Mouse (Mus musculus): ENCODE measurements around the gene Snx29. TPM values are rescaled to one million over a fixed set of nuclear protein-coding genes. Genes with fewer than 3 reads are reported as not detected.

Snx29 gene
- polyA plus RNA-seq, 1 experiment from 2014 or later: 4.4 TPM

DNA sequence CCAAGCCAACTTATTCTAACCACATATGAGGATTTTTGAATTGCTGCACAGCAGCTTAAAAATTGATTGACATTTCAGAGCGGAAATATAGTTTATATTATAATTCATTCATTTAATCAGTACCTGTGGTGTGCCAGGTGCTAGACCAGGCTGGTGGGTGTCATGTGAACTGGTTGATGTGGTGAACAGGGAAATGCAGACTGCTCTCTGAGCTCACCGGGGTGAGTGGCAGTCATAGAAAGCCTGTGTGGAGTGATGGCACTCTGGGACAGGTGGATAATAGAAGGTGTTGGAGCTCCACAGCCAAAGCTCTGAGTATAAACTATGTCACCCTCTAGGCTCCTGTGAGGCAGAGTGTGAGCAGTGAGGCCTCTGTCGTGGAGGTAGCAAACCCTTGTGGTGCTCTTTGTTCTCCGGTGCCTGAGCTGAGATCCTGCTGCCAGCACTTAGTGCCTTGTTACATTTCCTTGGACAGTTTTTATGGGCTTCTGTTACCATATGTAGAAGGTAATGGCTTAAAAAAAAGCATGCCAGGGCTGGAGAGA, 324.1 kb downstream of the Snx29 start:
- no peaks in the 10 kb centered on the region for H3K27me3 ChIP-seq
- no peak overlapping the region for H3K9ac ChIP-seq
- H3K9me3 ChIP-seq (replicated peaks): no peaks in the 10 kb centered on the region
- DNase-seq (no peak), ATAC-seq (ENCODE audit: low read depth) (no peak)
- H3K36me3 ChIP-seq: no peaks in the 10 kb centered on the region
- H3K27ac ChIP-seq: no peak overlapping the region
- 0 out of 2 replicates have a peak, but pooled peaks cover 15% of the 10 kb centered on the region for H3K4me1 ChIP-seq (replicated peaks)
- no peak overlapping the region for H3K4me2 ChIP-seq
- 80% methylated on average over 4 of the region's 4 CpGs for WGBS (ENCODE audit: insufficient replicate concordance)
- no peak overlapping the region for H3K4me3 ChIP-seq (replicated peaks)

DNA sequence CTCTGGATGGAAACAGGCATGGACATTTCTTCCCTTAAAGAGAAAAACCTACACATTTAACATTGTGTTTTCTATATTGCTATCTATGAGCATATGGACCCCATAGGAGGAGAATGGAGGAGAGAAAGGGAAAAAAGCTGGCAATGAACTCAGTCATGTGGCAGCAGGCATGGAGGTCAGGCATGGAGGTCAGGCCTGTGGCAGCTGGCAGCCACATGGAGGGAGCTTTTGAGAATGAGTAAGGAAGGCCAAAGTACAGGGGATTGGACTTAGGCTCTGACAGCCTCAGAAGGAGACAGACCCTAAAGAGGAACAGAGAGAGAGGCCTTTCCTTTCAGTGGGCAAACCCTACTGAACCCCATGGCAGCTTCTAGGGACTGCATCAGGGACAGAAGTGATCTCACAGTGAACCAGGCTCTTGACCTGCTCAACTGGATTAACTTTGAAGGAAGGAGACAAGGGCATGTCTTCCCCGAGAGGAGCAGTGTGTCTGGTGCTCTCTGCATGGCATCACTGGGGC, 325.5 kb downstream of the Snx29 start:
- no peak overlapping the region for H3K27ac ChIP-seq
- no peaks in the 10 kb centered on the region for H3K9me3 ChIP-seq (replicated peaks)
- H3K9ac ChIP-seq: no peak overlapping the region
- no peak overlapping the region for H3K4me3 ChIP-seq (replicated peaks)
- WGBS (ENCODE audit: insufficient replicate concordance): 67% methylated on average over 1 of the region's 1 CpGs
- DNase-seq (no peak), ATAC-seq (ENCODE audit: low read depth) (no peak)
- H3K27me3 ChIP-seq: no peaks in the 10 kb centered on the region
- H3K4me2 ChIP-seq: no peak overlapping the region
- 0 out of 2 replicates have a peak, but pooled peaks cover 11% of the 10 kb centered on the region for H3K4me1 ChIP-seq (replicated peaks)
- H3K36me3 ChIP-seq: no peaks in the 10 kb centered on the region

DNA sequence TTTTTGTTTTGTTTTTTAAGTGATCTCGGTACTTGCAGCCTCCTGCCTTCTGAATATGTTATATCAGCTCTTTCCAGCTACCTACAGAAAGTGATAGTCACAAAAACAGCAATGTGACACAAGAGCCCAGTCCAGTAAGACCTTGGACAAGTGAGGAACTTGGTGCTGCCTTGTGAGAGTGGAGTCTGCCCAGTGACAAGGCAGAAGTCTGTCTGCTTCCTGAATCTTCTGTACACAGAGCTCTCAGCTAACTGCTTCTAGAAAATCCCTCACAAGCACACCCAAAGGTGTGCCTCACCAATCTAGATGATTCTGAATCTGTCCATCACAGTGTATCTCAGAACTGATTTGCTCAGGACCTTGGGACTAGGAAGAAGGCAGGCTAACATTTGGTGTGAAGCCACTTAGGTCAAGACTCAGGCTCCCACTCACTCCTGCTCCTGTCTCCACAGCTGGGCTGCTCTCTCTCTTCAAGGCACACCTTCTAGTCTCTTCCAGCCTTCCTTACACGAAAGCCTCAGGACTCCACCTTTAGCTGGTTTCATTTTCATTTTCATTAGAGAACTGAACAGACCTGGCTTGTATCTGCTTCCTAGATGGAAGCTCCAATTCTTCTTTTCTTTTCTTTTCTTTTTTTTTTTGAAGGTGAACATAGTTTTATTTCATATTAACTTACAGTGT, 330.1 kb downstream of the Snx29 start:
- Histone ChIP-seq H3K4me2 (no peak overlapping the region), H3K9me3 (replicated peaks) (no peaks in the 10 kb centered on the region), H3K27ac (no peak overlapping the region), H3K9ac (no peak overlapping the region), H3K4me1 (replicated peaks) (peaks cover 12% of the 10 kb centered on the region; the same call in 1 of the 2 replicates), H3K36me3 (no peaks in the 10 kb centered on the region), H3K4me3 (replicated peaks) (no peak overlapping the region), H3K27me3 (no peaks in the 10 kb centered on the region)
- DNase-seq (no peak), ATAC-seq (ENCODE audit: low read depth) (no peak)
- WGBS (ENCODE audit: insufficient replicate concordance): 42% methylated on average over 2 of the region's 2 CpGs

DNA sequence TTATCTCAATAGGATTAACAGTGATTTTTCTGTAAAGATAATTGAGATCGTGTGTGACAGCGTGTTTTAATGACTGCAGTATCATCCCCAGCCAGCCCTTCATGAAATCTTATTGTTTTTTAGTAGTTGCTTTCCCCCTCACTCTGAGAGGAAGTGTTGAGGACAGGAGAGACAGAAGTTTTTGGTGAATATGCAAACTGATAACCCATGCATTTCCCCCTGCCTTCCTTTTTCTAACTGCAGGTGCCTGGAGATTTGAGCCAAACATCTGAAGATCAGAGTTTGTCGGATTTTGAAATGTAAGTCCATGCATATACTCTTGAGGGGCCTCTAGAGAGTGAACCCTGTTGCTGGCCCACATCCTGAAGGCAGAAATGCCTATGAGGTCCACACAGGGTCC, 333.2 kb downstream of the Snx29 start:
- no peak overlapping the region for H3K4me3 ChIP-seq (replicated peaks)
- no peaks in the 10 kb centered on the region for H3K27me3 ChIP-seq
- no peak overlapping the region for H3K9ac ChIP-seq
- H3K9me3 ChIP-seq (replicated peaks): no peaks in the 10 kb centered on the region
- WGBS (ENCODE audit: insufficient replicate concordance): 42% methylated on average over 3 of the region's 3 CpGs
- no peaks in the 10 kb centered on the region for H3K36me3 ChIP-seq
- H3K4me2 ChIP-seq: no peak overlapping the region
- peaks cover 7% of the 10 kb centered on the region for H3K4me1 ChIP-seq (replicated peaks)
- DNase-seq (no peak), ATAC-seq (ENCODE audit: low read depth) (no peak)
- no peak overlapping the region for H3K27ac ChIP-seq

DNA sequence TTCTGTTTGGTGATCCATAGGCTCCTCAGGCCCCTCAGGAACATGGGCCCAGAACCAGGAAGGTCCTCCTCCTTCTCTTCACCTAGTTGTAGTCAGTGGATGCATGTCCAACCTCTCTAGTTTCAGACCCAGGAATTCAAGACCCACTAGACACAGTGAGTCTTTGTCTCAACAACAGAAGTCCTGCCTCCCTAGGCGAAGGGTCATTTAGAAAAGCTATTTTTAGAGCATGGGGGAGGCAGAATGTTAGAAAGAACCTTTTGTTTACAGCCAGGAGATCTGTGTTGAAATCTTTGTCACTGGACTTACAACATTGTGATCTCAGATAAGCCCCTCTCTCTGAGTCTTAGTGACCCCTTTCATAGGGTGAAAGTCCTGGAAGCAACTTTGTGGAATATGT, 334.4 kb downstream of the Snx29 start:
- no peak for DNase-seq

DNA sequence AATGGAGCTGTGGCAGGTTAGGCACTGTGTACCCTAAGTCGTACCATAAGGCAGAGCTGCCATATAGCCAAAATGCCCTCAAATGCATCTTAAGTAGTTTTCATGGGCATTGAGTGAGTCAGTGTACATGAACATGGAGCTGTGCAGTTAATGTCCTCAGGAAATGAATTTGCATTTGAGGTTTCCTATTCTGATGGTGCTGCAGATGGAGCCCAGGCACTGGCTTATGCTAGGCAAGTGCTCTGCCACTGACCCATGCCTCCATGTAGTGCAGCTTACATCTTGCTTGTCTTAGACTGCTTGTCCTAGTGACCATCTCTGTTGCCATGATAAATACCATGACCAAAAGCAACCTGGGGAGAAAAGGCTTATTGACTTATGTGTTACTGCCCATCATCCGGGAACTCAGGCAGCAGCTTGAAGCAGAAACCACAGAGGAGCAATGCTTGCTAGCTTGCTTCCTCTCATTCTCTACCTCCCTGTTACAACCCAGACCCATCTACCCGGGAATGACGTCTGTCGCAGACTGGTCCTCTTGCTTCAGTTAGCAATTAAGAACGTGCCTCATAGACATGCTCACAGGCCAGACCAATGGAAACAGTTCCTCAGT, 336.5 kb downstream of the Snx29 start:
- Histone ChIP-seq H3K4me3 (replicated peaks) (no peak overlapping the region), H3K36me3 (no peaks in the 10 kb centered on the region), H3K9me3 (replicated peaks) (no peaks in the 10 kb centered on the region), H3K27me3 (no peaks in the 10 kb centered on the region), H3K4me1 (replicated peaks) (peaks cover 5% of the 10 kb centered on the region), H3K4me2 (no peak overlapping the region), H3K9ac (no peak overlapping the region), H3K27ac (no peak overlapping the region; the same call in 1 of the 2 replicates)
- WGBS (ENCODE audit: insufficient replicate concordance): 20% methylated on average over 6 of the region's 6 CpGs
- no peak for ATAC-seq (ENCODE audit: low read depth)
- DNase-seq: no peak

More for the DNA sequence above, 334.4 kb downstream of the Snx29 start:
- H3K9me3 ChIP-seq (replicated peaks): no peaks in the 10 kb centered on the region
- H3K9ac ChIP-seq: no peak overlapping the region
- no peak for ATAC-seq (ENCODE audit: low read depth)
- WGBS (ENCODE audit: insufficient replicate concordance): 34% methylated on average over 1 of the region's 1 CpGs
- peaks cover 5% of the 10 kb centered on the region for H3K4me1 ChIP-seq (replicated peaks)
- H3K36me3 ChIP-seq: no peaks in the 10 kb centered on the region
- H3K27ac ChIP-seq: no peak overlapping the region
- no peak overlapping the region for H3K4me3 ChIP-seq (replicated peaks)
- no peak overlapping the region for H3K4me2 ChIP-seq
- H3K27me3 ChIP-seq: no peaks in the 10 kb centered on the region

DNA sequence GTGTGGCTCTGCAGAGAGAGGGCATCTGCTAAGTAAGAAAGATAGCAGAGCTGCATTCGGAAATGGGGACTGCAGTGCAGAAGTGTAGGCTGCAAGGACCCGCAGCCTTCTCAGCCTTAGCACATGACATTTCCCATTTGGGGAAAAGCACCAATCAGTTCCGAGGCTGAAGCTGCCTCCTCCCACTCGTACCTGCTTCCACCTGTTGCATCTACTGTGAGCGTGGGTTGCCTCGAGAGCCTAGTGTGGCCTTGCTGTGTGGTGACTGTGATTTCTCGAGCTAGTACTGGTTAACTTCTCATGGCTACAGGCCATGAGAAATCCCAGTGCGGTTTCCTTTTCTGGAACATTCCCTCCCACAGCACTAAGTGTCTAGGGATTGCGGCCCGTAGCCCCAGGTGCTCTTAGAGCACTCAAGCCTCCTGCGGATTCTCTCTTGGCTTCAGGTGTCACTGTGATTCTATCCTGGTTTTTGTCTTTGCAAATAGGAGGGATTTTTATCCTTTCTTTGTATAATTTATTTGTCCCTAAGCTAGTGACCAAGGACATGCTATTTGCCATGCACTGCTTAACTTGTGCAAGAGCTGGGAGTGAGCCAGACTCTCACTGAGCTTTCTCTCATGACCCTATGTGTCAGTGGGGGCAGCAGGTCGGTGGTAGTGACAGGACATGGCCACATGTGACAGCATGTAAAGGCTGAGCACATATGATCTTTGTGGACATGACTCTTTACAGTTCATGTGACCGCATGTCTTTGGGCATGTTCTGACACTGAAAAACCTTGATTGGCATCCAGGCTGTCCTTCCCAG, 342.4 kb downstream of the Snx29 start:
- DNase-seq (no peak), ATAC-seq (ENCODE audit: low read depth) (no peak)
- Histone ChIP-seq H3K4me3 (replicated peaks) (no peak overlapping the region), H3K27ac (no peak overlapping the region), H3K9me3 (replicated peaks) (no peaks in the 10 kb centered on the region), H3K36me3 (no peaks in the 10 kb centered on the region), H3K27me3 (no peaks in the 10 kb centered on the region), H3K4me2 (no peak overlapping the region), H3K4me1 (replicated peaks) (no peaks in the 10 kb centered on the region), H3K9ac (no peak overlapping the region)
- 70% methylated on average over 13 of the region's 13 CpGs for WGBS (ENCODE audit: insufficient replicate concordance)

DNA sequence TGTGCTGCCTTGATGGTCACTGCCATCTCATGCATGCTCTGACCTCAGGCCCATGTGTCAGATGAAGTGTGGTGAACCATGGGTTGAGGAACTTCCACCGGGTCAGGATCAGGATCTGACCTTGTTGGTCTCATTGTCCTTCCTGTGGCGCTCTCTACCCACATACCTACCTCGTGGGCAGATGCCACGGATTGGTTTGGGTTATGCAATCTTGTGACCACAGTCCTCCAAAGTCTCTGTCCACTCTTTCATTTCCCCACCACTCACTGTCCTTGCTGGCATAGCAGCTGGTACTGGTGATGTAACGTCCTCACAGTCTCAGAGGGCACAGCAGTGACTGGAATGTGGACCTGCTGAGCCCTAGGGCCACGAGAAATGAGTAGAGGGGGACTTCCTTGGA, 343.2 kb downstream of the Snx29 start:
- H3K9me3 ChIP-seq (replicated peaks): no peaks in the 10 kb centered on the region
- H3K27me3 ChIP-seq: no peaks in the 10 kb centered on the region
- H3K4me1 ChIP-seq (replicated peaks): no peaks in the 10 kb centered on the region
- ATAC-seq (ENCODE audit: low read depth) (no peak), DNase-seq (no peak)
- WGBS (ENCODE audit: insufficient replicate concordance): 39% methylated on average over 6 of the region's 6 CpGs
- H3K27ac ChIP-seq: no peak overlapping the region
- H3K9ac ChIP-seq: no peak overlapping the region
- H3K4me3 ChIP-seq (replicated peaks): no peak overlapping the region
- H3K36me3 ChIP-seq: no peaks in the 10 kb centered on the region
- no peak overlapping the region for H3K4me2 ChIP-seq

DNA sequence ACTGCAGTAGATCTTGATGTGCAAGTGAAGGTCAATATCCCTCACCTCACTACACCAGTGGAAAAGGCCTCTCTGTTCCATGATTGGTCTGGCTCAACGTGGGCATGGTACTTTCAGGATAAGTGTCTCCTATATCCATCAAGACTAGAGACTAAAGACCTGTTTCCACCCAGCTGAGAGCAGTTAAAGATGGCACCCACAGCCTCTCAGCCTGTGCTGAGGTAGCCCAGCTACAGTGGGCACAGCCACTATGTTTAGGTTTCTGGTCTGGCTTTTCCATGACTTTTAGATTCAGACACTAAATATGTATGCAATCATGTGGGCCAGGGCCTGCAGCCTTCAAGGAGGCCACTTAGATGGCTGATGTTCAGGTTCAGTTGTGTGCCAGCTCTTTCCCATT, 345.7 kb downstream of the Snx29 start:
- ATAC-seq (ENCODE audit: low read depth): no peak
- WGBS (ENCODE audit: insufficient replicate concordance): 47% methylated on average over 1 of the region's 1 CpGs

DNA sequence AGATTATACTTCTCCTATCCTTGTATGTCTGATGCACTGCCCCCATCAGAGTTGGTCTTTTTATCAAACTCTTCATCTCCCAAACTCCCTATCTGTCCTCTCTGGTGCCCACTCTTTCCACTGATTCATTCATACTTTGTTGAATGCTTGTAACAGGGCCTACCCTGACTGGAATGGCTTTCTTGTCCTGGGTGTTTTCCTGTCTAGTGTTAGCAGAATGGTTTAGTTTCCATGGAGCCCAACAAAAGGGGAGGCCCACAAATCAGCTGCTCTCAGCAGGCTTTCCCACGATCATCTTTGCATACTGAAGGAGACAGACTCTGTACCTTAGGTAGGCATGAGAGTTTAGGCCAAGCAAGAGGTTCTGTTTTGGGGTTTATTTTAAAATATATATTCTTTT, 346.2 kb downstream of the Snx29 start:
- no peaks in the 10 kb centered on the region for H3K9me3 ChIP-seq (replicated peaks)
- no peak overlapping the region for H3K9ac ChIP-seq
- H3K36me3 ChIP-seq: no peaks in the 10 kb centered on the region
- no peaks in the 10 kb centered on the region for H3K27me3 ChIP-seq
- 77% methylated on average over 1 of the region's 1 CpGs for WGBS (ENCODE audit: insufficient replicate concordance)
- ATAC-seq (ENCODE audit: low read depth) (no peak), DNase-seq (no peak)
- H3K4me1 ChIP-seq (replicated peaks): no peaks in the 10 kb centered on the region
- H3K27ac ChIP-seq: no peak overlapping the region
- H3K4me3 ChIP-seq (replicated peaks): no peak overlapping the region
- no peak overlapping the region for H3K4me2 ChIP-seq

More for the DNA sequence above, 345.7 kb downstream of the Snx29 start:
- Histone ChIP-seq H3K9me3 (replicated peaks) (no peaks in the 10 kb centered on the region), H3K36me3 (no peaks in the 10 kb centered on the region), H3K4me1 (replicated peaks) (no peaks in the 10 kb centered on the region), H3K4me2 (no peak overlapping the region), H3K27ac (no peak overlapping the region), H3K9ac (no peak overlapping the region), H3K4me3 (replicated peaks) (no peak overlapping the region), H3K27me3 (no peaks in the 10 kb centered on the region)
- DNase-seq: no peak

DNA sequence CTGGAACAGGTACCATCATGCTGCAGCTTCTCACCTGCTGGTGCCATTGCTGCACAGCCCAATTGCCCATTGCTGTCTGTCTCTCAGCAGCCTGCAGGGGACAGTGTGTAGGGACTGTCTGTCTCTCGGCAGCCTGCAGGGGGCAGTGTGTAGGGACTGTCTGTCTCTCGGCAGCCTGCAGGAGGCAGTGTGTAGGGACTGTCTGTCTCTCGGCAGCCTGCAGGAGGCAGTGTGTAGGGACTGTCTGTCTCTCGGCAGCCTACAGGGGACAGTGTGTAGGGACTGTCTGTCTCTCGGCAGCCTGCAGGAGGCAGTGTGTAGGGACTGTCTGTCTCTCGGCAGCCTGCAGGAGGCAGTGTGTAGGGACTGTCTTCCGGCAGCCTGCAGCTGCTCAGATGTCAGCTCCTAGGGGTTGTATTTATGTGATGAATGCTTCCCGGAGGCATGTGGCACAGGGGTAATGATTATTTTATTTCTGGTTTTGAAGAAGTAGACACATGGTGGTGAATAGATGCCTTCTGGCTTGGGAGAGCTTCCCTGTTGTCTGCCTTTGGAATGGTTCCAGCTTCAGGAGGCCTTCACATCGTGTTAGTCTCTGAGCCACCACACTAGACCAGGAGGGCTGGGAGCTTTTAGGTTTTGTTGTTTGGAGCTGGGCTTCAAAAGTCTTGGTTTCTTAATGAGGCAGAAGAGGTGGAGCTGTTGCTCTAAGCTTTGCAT, 347.7 kb downstream of the Snx29 start:
- no peak overlapping the region for H3K27ac ChIP-seq
- no peak overlapping the region for H3K4me3 ChIP-seq (replicated peaks)
- ATAC-seq (ENCODE audit: low read depth) (no peak), DNase-seq (no peak)
- H3K4me2 ChIP-seq: no peak overlapping the region
- H3K36me3 ChIP-seq: no peaks in the 10 kb centered on the region
- no peak overlapping the region for H3K9ac ChIP-seq
- no peaks in the 10 kb centered on the region for H3K4me1 ChIP-seq (replicated peaks)
- no peaks in the 10 kb centered on the region for H3K27me3 ChIP-seq
- H3K9me3 ChIP-seq (replicated peaks): no peaks in the 10 kb centered on the region
- 80% methylated on average over 9 of the region's 9 CpGs for WGBS (ENCODE audit: insufficient replicate concordance)
